Mouse (Mus musculus) kidney, postnatal 25 days (tissue): ENCODE measurements around the gene Arf5.

ENCODE experiments used
- DNase-seq, 2 experiments: peaks; one replicate each; pipeline ENCODE4 v3.0.0; 2021; ENCODE audit warnings: mixed read lengths in 2 of 2

Arf5 gene

GRCm38 (mm10) chr6:28428290-28428689 is 4.9 kb downstream of the Arf5 start, which contains the start of gene Gcc1:
Gene Gcc1, minus strand, starts transcription at chr6:28428390.
- no peak for DNase-seq

- no peak for DNase-seq
These were observed 6.5 kb downstream of the Arf5 start for GRCm38 (mm10) chr6:28429870-28430269.

DNA sequence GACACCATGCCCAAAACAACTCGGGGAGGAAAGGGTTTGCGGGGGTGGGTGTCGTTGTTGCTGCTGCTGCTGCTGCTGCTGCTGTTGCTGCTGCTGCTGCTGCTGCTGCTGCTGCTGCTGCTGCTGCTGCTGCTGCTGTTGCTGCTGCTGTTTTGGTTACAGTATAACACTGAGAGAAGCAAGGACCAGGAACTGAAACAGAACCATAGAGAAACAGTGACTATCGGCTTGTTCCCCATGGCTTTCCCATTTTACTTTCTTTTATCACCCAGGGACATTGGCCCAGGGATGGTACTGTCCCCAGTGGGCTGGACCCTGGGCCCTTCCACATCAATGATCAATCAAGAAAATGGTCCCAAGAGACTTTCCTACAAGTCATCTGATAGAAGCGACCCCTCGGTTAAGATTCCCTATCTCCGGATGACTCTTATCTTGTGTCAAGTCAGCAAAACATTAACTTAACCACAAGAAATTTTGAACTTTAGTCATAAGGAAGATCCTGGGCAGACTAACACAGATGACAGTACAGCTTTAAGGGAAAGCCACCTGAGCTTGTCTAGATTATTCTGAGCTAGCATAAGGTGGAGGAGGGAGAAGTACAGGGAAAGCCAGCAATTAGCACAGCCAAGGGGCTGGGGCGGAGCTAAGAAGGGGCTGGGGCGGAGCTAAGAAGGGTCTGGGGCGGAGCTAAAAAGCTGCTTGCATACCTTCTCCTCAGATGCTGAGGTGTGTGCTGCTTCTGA is 7.6 kb downstream of the Arf5 start:
- DNase-seq, result no peak

GRCm38 (mm10) chr6:28431538-28431855 is 8.1 kb downstream of the Arf5 start:
- DNase-seq, result no peak

GRCm38 (mm10) chr6:28447937-28448336 is 24.6 kb downstream of the Arf5 start:
- no peak for DNase-seq

DNA sequence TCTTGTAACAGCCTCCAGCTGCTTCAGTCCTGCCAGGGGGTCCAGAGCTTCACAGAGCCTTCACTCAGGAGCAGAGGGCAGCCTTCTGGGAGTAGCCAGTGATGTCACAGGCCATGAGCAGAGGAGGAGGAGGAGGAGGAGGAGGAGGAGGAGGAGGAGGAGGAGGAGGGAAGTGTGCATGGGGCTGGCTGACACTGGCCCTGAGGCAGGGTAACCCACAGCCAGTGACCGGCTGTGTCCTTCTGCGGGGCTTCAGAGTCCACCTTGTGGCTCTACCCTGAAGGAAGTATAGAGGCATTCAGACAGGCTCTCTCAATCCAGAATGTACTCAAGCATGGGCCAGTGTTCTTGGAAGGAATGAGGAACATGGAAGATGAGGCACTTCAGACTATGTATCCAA is 25.9 kb downstream of the Arf5 start, which contains the start of gene Pax4:
Gene Pax4, minus strand, starts transcription at position 101 of the 400 bp plus-strand sequence.
- DNase-seq, result no peak

- no peak for DNase-seq
These were observed 27.1 kb downstream of the Arf5 start for GRCm38 (mm10) chr6:28450481-28450880.

DNA sequence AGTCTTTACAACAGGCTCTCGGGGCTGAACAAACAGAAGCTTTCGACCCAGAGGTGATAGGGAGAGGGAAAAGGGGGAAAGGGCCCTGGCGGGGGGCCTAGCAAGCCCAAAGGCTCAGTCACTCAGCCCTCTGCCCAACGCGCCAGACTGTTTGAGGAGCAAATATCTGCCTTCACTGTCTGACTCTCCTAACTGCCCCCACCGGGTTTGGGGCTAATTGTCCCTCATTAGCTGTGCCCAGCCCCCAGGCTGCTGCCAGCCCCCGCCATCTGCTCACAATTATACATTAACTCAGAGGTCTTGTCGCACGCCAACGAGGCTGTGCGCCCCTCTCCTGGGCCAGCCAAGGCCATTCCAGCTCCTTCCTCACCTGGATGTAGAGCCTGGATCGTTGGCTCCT is 27.6 kb downstream of the Arf5 start:
- no peak for DNase-seq

DNA sequence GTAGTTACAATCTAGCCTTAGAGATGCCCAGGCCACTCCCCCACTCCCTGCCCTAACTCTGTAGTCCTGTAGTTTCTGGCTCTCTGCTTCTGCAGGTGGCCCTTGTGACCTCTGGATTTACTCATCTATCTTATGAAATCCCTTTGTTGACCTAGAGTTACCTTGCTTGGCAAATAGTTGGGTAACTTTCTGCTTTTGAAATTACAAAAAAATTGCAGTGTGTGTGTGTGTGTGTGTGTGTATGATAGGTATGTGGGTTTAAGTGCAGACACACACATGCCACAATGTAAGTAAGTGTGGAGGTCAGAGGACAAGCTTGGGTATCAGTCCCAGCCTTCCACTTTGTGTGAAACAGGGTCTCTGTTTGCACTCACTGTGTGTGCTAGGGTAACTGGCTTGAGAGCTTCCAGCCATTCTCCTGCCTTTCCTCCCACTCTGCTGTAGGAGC is 35.9 kb downstream of the Arf5 start:
- no peak for DNase-seq

GRCm38 (mm10) chr6:28460534-28460933 is 37.2 kb downstream of the Arf5 start:
- DNase-seq, result peak; percentile 77 to 89

- no peak for DNase-seq
These were observed 41.3 kb downstream of the Arf5 start for GRCm38 (mm10) chr6:28464630-28465029.

GRCm38 (mm10) chr6:28470017-28470602 is 46.8 kb downstream of the Arf5 start:
- DNase-seq, result peak; percentile 16 to 57

DNA sequence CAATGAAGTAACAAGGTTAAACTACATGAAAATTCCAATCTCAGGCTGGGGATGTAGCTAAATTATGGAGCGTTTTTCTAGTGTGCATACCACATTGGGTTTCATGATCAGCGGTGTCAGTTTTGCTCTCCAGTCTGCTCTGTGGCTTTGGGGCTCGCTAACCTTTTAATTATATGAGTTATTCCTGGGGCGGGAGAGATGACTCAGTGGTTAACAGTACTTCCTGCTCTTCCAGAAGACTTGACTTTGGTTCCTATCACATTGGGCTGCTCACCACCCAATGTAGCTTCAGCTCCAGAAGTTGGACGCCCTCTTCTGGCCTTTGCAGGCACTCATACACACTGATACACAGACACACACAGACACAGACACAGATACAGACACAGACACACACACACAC is 47.3 kb downstream of the Arf5 start:
- DNase-seq, result no peak

GRCm38 (mm10) chr6:28471284-28472035 is 48.1 kb downstream of the Arf5 start:
- DNase-seq, result no peak

GRCm38 (mm10) chr6:28474211-28474610 is 50.9 kb downstream of the Arf5 start:
- no peak for DNase-seq

GRCm38 (mm10) chr6:28474839-28475238 is 51.5 kb downstream of the Arf5 start, which contains the start of gene Snd1:
Gene Snd1, plus strand, starts transcription at chr6:28475139.
- DNase-seq, result no peak
